Mouse (Mus musculus) adrenal gland, postnatal 4 days (tissue): ENCODE data around the gene Snx10. TPM values are rescaled to one million over a fixed set of nuclear protein-coding genes. Genes with fewer than 3 reads are reported as not detected.
A peak's percentile ranks its signal among the peaks of the same experiment; 100 is the strongest.

ENCODE experiments used
- DNase-seq, 2 experiments: peaks; one replicate each; pipeline ENCODE4 v3.0.0; 2021 to 2022; ENCODE audit warnings: low spot score in 2 of 2, mixed read lengths in 2 of 2
- total RNA-seq, 2 experiments: library from RNA; stranded (reverse); gene quantifications; 2 replicates each; pipeline ENCODE4 v1.2.3; 2021

The Snx10 gene
- total RNA-seq, 2 experiments from 2014 or later: 14.5 TPM

GRCm38 (mm10) chr6:51582051-51582450, 58.4 kb downstream of the Snx10 start:
- no peak for DNase-seq

- DNase-seq: peak in 1 of 2 experiments; percentile 30
These were observed 62.3 kb downstream of the Snx10 start for GRCm38 (mm10) chr6:51585980-51586379.

GRCm38 (mm10) chr6:51587266-51587665, 63.6 kb downstream of the Snx10 start:
- DNase-seq: no peak

GRCm38 (mm10) chr6:51591264-51591663, 67.6 kb downstream of the Snx10 start:
- no peak for DNase-seq

- DNase-seq: no peak
These were observed 68.1 kb downstream of the Snx10 start for GRCm38 (mm10) chr6:51591844-51592243.

- peak; percentile 69 to 77 for DNase-seq
These were observed 68.8 kb downstream of the Snx10 start for GRCm38 (mm10) chr6:51592356-51593115.

GRCm38 (mm10) chr6:51593446-51594035, 69.8 kb downstream of the Snx10 start:
- no peak for DNase-seq

- no peak for DNase-seq
These were observed 70.8 kb downstream of the Snx10 start for GRCm38 (mm10) chr6:51594516-51594915.

GRCm38 (mm10) chr6:51598058-51598457, 74.4 kb downstream of the Snx10 start:
- no peak for DNase-seq

- DNase-seq: no peak
These were observed 76.7 kb downstream of the Snx10 start for GRCm38 (mm10) chr6:51600412-51600811.

GRCm38 (mm10) chr6:51602341-51602740, 78.6 kb downstream of the Snx10 start:
- no peak for DNase-seq

- no peak for DNase-seq
These were observed 80.0 kb downstream of the Snx10 start for GRCm38 (mm10) chr6:51603691-51604090.

- no peak for DNase-seq
These were observed 82.5 kb downstream of the Snx10 start for GRCm38 (mm10) chr6:51606245-51606644.

- DNase-seq: no peak
These were observed 83.1 kb downstream of the Snx10 start for GRCm38 (mm10) chr6:51606803-51607202.

GRCm38 (mm10) chr6:51611621-51612020, 87.9 kb downstream of the Snx10 start:
- DNase-seq: no peak

GRCm38 (mm10) chr6:51612371-51613051, 88.8 kb downstream of the Snx10 start:
- DNase-seq: peak; percentile 15 to 35

- DNase-seq: no peak
These were observed 90.0 kb downstream of the Snx10 start for GRCm38 (mm10) chr6:51613661-51614060.

- no peak for DNase-seq
These were observed 103.1 kb downstream of the Snx10 start for GRCm38 (mm10) chr6:51626843-51627242.

- DNase-seq: no peak
These were observed 106.0 kb downstream of the Snx10 start for GRCm38 (mm10) chr6:51629671-51630070.

- DNase-seq: no peak
These were observed 106.5 kb downstream of the Snx10 start for GRCm38 (mm10) chr6:51630184-51630583.

GRCm38 (mm10) chr6:51632928-51633662, 109.4 kb downstream of the Snx10 start:
- DNase-seq: no peak
